ENCODE assay signal across 12 mouse cellular contexts in the genomic region with DNA sequence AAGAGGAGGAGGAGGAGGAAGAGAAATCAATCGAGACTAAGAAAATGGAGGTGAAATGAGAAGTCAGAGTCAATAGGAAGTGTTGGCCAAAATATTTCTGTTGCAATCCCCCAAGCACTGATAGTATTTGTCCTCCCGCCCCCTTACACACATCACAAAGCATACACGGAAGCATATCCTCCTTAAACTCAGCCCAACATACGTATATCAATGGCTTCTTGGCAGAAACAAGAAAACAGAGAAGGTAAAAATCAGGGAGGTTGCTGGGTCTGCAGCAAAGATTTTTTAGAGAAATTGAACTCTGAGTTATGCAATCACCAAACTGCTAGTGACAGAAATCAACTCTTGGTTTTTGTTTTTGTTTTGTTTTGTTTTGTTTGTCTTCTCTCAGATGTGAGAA. TPM values are rescaled to one million over a fixed set of nuclear protein-coding genes. Genes with fewer than 3 reads are reported as not detected.
DNase-seq lines count a peak whose midpoint lies in the region; ATAC-seq lines count a peak whose summit lies in the region.
"Had no signal": no experiment of that assay in that cellular context is flagged by ENCODE, and none has a peak within 500 bp of the region (broad histone marks: within the 10 kb centered on the region; RNA-seq: fewer than 3 reads in every experiment).

No protein-coding gene starts in this region.

- H3K9ac ChIP-seq in heart, embryonic 14.5 days (ENCODE audit: low read length): no peak overlapping the region
- H3K9ac ChIP-seq in midbrain, embryonic 13.5 days (replicated peaks): no peak overlapping the region
- H3K9ac ChIP-seq in midbrain, embryonic 11.5 days (ENCODE audit: low read length): no peak overlapping the region
- H3K9ac ChIP-seq: stomach, embryonic 15.5 days had no signal

- no peak for ATAC-seq in heart, embryonic 14.5 days (ENCODE audit: insufficient number of reproducible peaks, insufficient read depth, low FRiP score, low read depth)
- no peak for ATAC-seq in midbrain, embryonic 13.5 days
- ATAC-seq in midbrain, embryonic 11.5 days (ENCODE audit: low FRiP score): no peak
- peak; percentile 54 for ATAC-seq in common myeloid progenitor, adult 5-6 weeks (replicated peaks; ENCODE audit: low read depth, poor library complexity, severe bottlenecking)
- peak; percentile 46 for ATAC-seq in megakaryocyte progenitor cell, adult 5-6 weeks (replicated peaks; ENCODE audit: poor library complexity)
- ATAC-seq: intestine, embryonic 16.5 days had no signal

- H3K27ac ChIP-seq in heart, embryonic 14.5 days (replicated peaks in 1 of 2; ENCODE audit: control insufficient read depth in 1 of 2, insufficient read depth in 1 of 2, low read depth in 2 of 2, low read length in 2 of 2): no peak overlapping the region
- H3K27ac ChIP-seq in midbrain, embryonic 13.5 days: no peak overlapping the region
- no peak overlapping the region for H3K27ac ChIP-seq in midbrain, embryonic 11.5 days (ENCODE audit: low read depth, low read length)
- H3K27ac ChIP-seq: layer of hippocampus, adult 2 months; stomach, embryonic 15.5 days had no signal

- H3K4me3 ChIP-seq in heart, embryonic 14.5 days (ENCODE audit: control insufficient read depth in 1 of 2, insufficient read depth in 1 of 2, low read depth in 1 of 2, low read length in 2 of 2): no peak overlapping the region
- no peak overlapping the region for H3K4me3 ChIP-seq in midbrain, embryonic 13.5 days (replicated peaks)
- H3K4me3 ChIP-seq in midbrain, embryonic 11.5 days (ENCODE audit: low read depth, low read length): no peak overlapping the region
- H3K4me3 ChIP-seq: layer of hippocampus, adult 2 months had no signal

- peaks cover 4 to 26% of the 10 kb centered on the region in 2 experiments; a peak in 3 of 4 replicates for H3K4me1 ChIP-seq in heart, embryonic 14.5 days (ENCODE audit: control insufficient read depth in 2 of 2, insufficient read depth in 2 of 2, low read length in 2 of 2)
- peaks cover 29% of the 10 kb centered on the region for H3K4me1 ChIP-seq in midbrain, embryonic 13.5 days (replicated peaks)
- H3K4me1 ChIP-seq in midbrain, embryonic 11.5 days (ENCODE audit: control insufficient read depth, insufficient read depth, low read length): peaks cover 18% of the 10 kb centered on the region

- no peaks in the 10 kb centered on the region for H3K36me3 ChIP-seq in heart, embryonic 14.5 days (ENCODE audit: control insufficient read depth, insufficient read depth, low read length)
- H3K36me3 ChIP-seq in midbrain, embryonic 13.5 days: no peaks in the 10 kb centered on the region
- no peaks in the 10 kb centered on the region for H3K36me3 ChIP-seq in midbrain, embryonic 11.5 days (ENCODE audit: control insufficient read depth, insufficient read depth, low read length)
- H3K36me3 ChIP-seq: stomach, embryonic 15.5 days had no signal

- H3K27me3 ChIP-seq in heart, embryonic 14.5 days (ENCODE audit: control insufficient read depth, insufficient read depth, low read length): no peaks in the 10 kb centered on the region; the same call in 1 of the 2 replicates
- peaks cover 8% of the 10 kb centered on the region for H3K27me3 ChIP-seq in midbrain, embryonic 13.5 days
- H3K27me3 ChIP-seq in midbrain, embryonic 11.5 days (ENCODE audit: control insufficient read depth, insufficient read depth, low read length): no peaks in the 10 kb centered on the region
- H3K27me3 ChIP-seq: stomach, embryonic 15.5 days had no signal

- intact Hi-C loops in heart, postnatal 14 days (cut with DNase I): no loop called here
- intact Hi-C loops in left cerebral cortex, postnatal 14 days (cut with DNase I): no loop called here

- DNase-seq in heart, postnatal 14 days: no peak
- no peak for DNase-seq in midbrain, embryonic 11.5 days (ENCODE audit: low spot score, missing footprints)
- DNase-seq in left cerebral cortex, postnatal 14 days (ENCODE audit: low spot score in 2 of 2): no peak
- no peak for DNase-seq in cerebellum, adult 11 months
- DNase-seq: gastrocnemius, postnatal 10 days had no signal

- no peaks in the 10 kb centered on the region for H3K9me3 ChIP-seq in heart, embryonic 14.5 days (ENCODE audit: control insufficient read depth, low read length)
- H3K9me3 ChIP-seq in midbrain, embryonic 13.5 days: no peaks in the 10 kb centered on the region
- H3K9me3 ChIP-seq in midbrain, embryonic 11.5 days (ENCODE audit: control insufficient read depth, low read length): no peaks in the 10 kb centered on the region
- H3K9me3 ChIP-seq: stomach, embryonic 15.5 days had no signal

- 61% methylated on average over 4 of the region's 4 CpGs for WGBS in heart, embryonic 14.5 days
- WGBS in midbrain, embryonic 13.5 days: 74% methylated on average over 4 of the region's 4 CpGs
- WGBS in midbrain, embryonic 11.5 days: 83% methylated on average over 4 of the region's 4 CpGs

- H3K4me2 ChIP-seq in heart, embryonic 14.5 days (ENCODE audit: low read length): peak overlapping the region; percentile 94
- H3K4me2 ChIP-seq in midbrain, embryonic 13.5 days (replicated peaks): peak overlapping the region; percentile 76; the same call in 1 of the 2 replicates
- H3K4me2 ChIP-seq in midbrain, embryonic 11.5 days: no peak overlapping the region

RNA-seq across cellular contexts. Expression of a gene that starts 2.4 kb away (rescaled TPM):
- 28.8 and 31.4 TPM in 2 replicates for polyA plus RNA-seq in heart, embryonic 14.5 days (2014; fragmentation: Nextera tagmentation; extraction: Ambion mirVana)
- total RNA-seq in heart, postnatal 14 days (2021): 10 to 100 TPM; 62.4 to 66.5 TPM
- 14.0 and 14.5 TPM in 2 replicates for polyA plus RNA-seq in midbrain, embryonic 13.5 days (2015; fragmentation: Nextera tagmentation; extraction: Ambion mirVana)
- polyA plus RNA-seq in midbrain, embryonic 11.5 days (2014; fragmentation: Nextera tagmentation; extraction: Ambion mirVana): 14.6 and 17.3 TPM in 2 replicates
- 49.4 and 64.4 TPM in 2 replicates for total RNA-seq in common myeloid progenitor, adult 5-6 weeks (2017)
- 31.1 and 32.2 TPM in 2 replicates for total RNA-seq in megakaryocyte progenitor cell, adult 5-6 weeks (2015)
- 29.4 and 37.2 TPM in 2 replicates for total RNA-seq in megakaryocyte progenitor cell, adult 5-6 weeks (2017)
- 10 to 100 TPM; 14.6 to 19.9 TPM for total RNA-seq in left cerebral cortex, postnatal 14 days (2021)

RNA-seq across cellular contexts. Expression of a gene that starts 11.1 kb away (rescaled TPM):
- 5.6 and 6.4 TPM in 2 replicates for polyA plus RNA-seq in heart, embryonic 14.5 days (2014; fragmentation: Nextera tagmentation; extraction: Ambion mirVana)
- total RNA-seq in heart, postnatal 14 days (2021): 10 to 100 TPM; 28.1 to 28.7 TPM
- 1.3 and 1.7 TPM in 2 replicates for polyA plus RNA-seq in midbrain, embryonic 13.5 days (2015; fragmentation: Nextera tagmentation; extraction: Ambion mirVana)
- polyA plus RNA-seq in midbrain, embryonic 11.5 days (2014; fragmentation: Nextera tagmentation; extraction: Ambion mirVana): 0.97 and 1.4 TPM in 2 replicates
- total RNA-seq in common myeloid progenitor, adult 5-6 weeks (2017): 44.4 and 52.7 TPM in 2 replicates
- 25.3 and 31.0 TPM in 2 replicates for total RNA-seq in megakaryocyte progenitor cell, adult 5-6 weeks (2015)
- 31.5 and 32.4 TPM in 2 replicates for total RNA-seq in megakaryocyte progenitor cell, adult 5-6 weeks (2017)
- 1 to 10 TPM; 2.5 to 2.6 TPM for total RNA-seq in left cerebral cortex, postnatal 14 days (2021)

Comparison
In these comparisons a context has a peak if more than half of its experiments do, and no peak if none do; other contexts are left out.
1. ATAC-seq: peak in common myeloid progenitor, adult 5-6 weeks (single experiment) and megakaryocyte progenitor cell, adult 5-6 weeks (single experiment); none in heart, embryonic 14.5 days (single experiment), midbrain, embryonic 13.5 days (single experiment) and midbrain, embryonic 11.5 days (single experiment).
2. RNA of a gene that starts 11.1 kb away (total RNA-seq): 44.4 to 52.7 TPM in common myeloid progenitor, adult 5-6 weeks, 25.3 to 32.4 TPM in megakaryocyte progenitor cell, adult 5-6 weeks and 28.1 to 28.7 TPM in heart, postnatal 14 days; 2.5 to 2.6 TPM in left cerebral cortex, postnatal 14 days; every median in the first group is over 4 times any median in the second.